Mouse (Mus musculus): ENCODE data around the gene Ltv1. TPM values are rescaled to one million over a fixed set of nuclear protein-coding genes. Genes with fewer than 3 reads are reported as not detected.

Ltv1 gene
- polyA plus RNA-seq, 1 experiment from 2014 or later = 75.6 TPM

DNA sequence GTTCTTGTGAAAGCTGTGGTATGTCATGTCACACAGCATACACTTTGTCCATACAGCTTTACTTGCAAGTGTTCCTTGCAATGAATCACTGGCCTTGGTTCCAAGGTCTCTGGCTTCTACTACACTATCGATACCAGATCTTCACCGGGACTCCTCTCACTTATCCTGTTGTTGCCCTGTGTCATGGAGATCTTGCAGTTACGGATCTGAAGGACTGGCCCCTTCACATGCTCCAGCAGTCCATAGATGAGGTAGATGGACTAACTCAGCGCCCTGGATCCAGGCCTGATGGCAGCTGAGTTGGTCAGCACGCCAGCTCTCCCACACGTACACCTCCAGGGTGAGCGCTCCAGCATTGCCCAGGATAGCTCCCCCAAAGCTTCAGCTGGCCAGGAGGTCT, 57.7 kb downstream of the Ltv1 start:
- H3K27ac ChIP-seq (ENCODE audit: low read length) = no peak overlapping the region
- no peak overlapping the region for H3K4me3 ChIP-seq (ENCODE audit: low read depth, low read length)
- no peaks in the 10 kb centered on the region for H3K9me3 ChIP-seq (ENCODE audit: control insufficient read depth, low read depth, low read length)
- no peak overlapping the region for H3K9ac ChIP-seq (replicated peaks; ENCODE audit: low read depth, low read length)
- no peak overlapping the region for H3K4me2 ChIP-seq (replicated peaks; ENCODE audit: low read depth, low read length)
- no peaks in the 10 kb centered on the region for H3K27me3 ChIP-seq (ENCODE audit: control insufficient read depth, insufficient read depth, low read length)
- WGBS = 92% methylated on average over 7 of the region's 7 CpGs
- ATAC-seq (ENCODE audit: insufficient number of reproducible peaks, insufficient read depth, low FRiP score, low read depth) = 0 out of 2 replicates have a peak, but pooled peaks have one; percentile 10
- 0 out of 2 replicates have a peak, but pooled peaks cover 3% of the 10 kb centered on the region for H3K4me1 ChIP-seq (ENCODE audit: control insufficient read depth, insufficient read depth, low read length)
- no peaks in the 10 kb centered on the region for H3K36me3 ChIP-seq (ENCODE audit: control insufficient read depth, insufficient read depth, low read length)

DNA sequence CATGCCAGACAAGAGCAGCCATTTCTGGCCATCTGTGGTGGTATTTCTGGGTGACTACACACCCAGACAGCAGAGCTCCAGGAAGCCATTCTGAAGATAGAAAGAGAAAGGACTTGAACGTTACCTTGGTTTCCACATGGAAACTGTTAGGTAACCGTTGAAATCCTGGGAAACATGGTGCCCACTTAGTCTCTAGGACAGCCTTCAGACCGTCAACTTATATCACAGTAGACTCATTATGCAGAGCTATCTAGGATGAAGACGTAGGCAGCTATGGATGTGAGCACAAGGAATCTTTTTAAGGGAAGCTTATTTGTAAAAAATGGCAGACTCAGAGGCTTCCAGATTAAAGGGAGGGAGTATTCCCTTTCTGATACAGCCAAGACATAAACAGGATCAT, 59.1 kb downstream of the Ltv1 start:
- Histone ChIP-seq H3K9me3 (ENCODE audit: control insufficient read depth, low read depth, low read length) (no peaks in the 10 kb centered on the region), H3K36me3 (ENCODE audit: control insufficient read depth, insufficient read depth, low read length) (no peaks in the 10 kb centered on the region), H3K4me3 (ENCODE audit: low read depth, low read length) (no peak overlapping the region), H3K27ac (ENCODE audit: low read length) (no peak overlapping the region), H3K4me1 (ENCODE audit: control insufficient read depth, insufficient read depth, low read length) (no peaks in the 10 kb centered on the region), H3K27me3 (ENCODE audit: control insufficient read depth, insufficient read depth, low read length) (no peaks in the 10 kb centered on the region), H3K4me2 (replicated peaks; ENCODE audit: low read depth, low read length) (no peak overlapping the region), H3K9ac (replicated peaks; ENCODE audit: low read depth, low read length) (no peak overlapping the region)
- no peak for ATAC-seq (ENCODE audit: insufficient number of reproducible peaks, insufficient read depth, low FRiP score, low read depth)
- 92% methylated on average over 4 of the region's 4 CpGs for WGBS

Other genes with a start within 250 kb of the Ltv1 start
- 4.0 and 4.8 TPM in 2 replicates for gene Stx11, start 228.9 kb downstream of the Ltv1 start, polyA plus RNA-seq (2014; fragmentation: Nextera tagmentation; extraction: Ambion mirVana)
- gene Sf3b5, start 187.8 kb downstream of the Ltv1 start, polyA plus RNA-seq (2014; fragmentation: Nextera tagmentation; extraction: Ambion mirVana) = 45.9 and 47.4 TPM in 2 replicates
- gene Plagl1, start 132.7 kb downstream of the Ltv1 start, polyA plus RNA-seq (2014; fragmentation: Nextera tagmentation; extraction: Ambion mirVana) = 466 and 470 TPM in 2 replicates
- gene Zc2hc1b, start 15.1 kb downstream of the Ltv1 start, polyA plus RNA-seq (2014; fragmentation: Nextera tagmentation; extraction: Ambion mirVana) = not detected in 2 replicates